Mouse (Mus musculus): ENCODE measurements around the gene Stim1. TPM values are rescaled to one million over a fixed set of nuclear protein-coding genes. Genes with fewer than 3 reads are reported as not detected.

Gene Stim1
- polyA plus RNA-seq, 1 experiment from 2014 or later: 16.2 TPM

DNA sequence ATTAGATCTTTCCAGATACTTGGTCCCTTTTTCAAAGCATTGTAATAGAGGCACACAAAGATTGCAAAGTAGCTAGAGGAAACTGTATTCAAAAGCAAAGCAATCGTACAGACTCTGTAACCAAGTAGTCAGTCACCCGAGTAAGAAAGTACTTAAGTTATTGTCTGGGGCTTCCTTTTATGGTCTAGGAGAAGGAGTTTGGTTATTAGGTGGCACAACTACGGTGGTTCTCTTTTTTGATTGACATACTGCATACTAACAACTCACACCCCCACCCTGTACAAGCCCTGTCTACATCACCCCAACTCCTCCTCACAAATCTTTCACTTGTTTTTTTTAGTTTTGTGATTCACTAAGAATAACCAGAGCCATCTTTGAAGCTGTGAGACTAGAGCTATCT, 79.7 kb downstream of the Stim1 start:
- H3K9me3 ChIP-seq: no peaks in the 10 kb centered on the region
- no peak overlapping the region for H3K27ac ChIP-seq (replicated peaks)
- H3K36me3 ChIP-seq: no peaks in the 10 kb centered on the region
- H3K4me1 ChIP-seq: no peaks in the 10 kb centered on the region
- H3K9ac ChIP-seq (replicated peaks): no peak overlapping the region
- 59% methylated on average over 3 of the region's 3 CpGs for WGBS
- no peak for ATAC-seq (ENCODE audit: low FRiP score, low read depth)
- no peak overlapping the region for H3K4me3 ChIP-seq
- no peak overlapping the region for H3K4me2 ChIP-seq (replicated peaks)
- no peaks in the 10 kb centered on the region for H3K27me3 ChIP-seq

- Histone ChIP-seq H3K27me3 (no peaks in the 10 kb centered on the region), H3K9ac (replicated peaks) (no peak overlapping the region), H3K9me3 (no peaks in the 10 kb centered on the region), H3K4me2 (replicated peaks) (no peak overlapping the region), H3K36me3 (no peaks in the 10 kb centered on the region), H3K4me1 (no peaks in the 10 kb centered on the region), H3K27ac (replicated peaks) (no peak overlapping the region), H3K4me3 (no peak overlapping the region)
- no peak for ATAC-seq (ENCODE audit: low FRiP score, low read depth)
- 66% methylated on average over 2 of the region's 2 CpGs for WGBS
These were observed 81.1 kb downstream of the Stim1 start for GRCm38 (mm10) chr7:102348681-102349080.

DNA sequence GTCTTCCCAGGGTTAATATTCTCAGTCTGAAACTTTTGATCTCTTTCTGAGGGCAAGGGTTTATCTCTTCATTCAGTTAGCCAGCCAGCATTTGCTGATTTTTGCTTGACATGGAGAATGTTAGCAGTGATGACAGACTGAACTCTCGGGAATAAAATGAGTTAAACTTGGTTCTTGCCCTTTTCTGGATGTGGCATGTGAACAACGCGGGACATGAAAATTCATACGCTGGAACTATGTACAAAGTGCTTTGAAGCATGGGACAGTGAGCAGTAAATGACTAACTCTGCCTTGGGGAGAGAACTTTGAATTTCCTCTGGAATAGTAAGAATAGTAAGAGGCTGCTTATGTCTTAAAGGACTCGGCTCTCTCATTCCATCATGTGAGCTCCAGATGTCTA, 81.6 kb downstream of the Stim1 start:
- no peak overlapping the region for H3K27ac ChIP-seq (replicated peaks)
- H3K36me3 ChIP-seq: no peaks in the 10 kb centered on the region
- no peaks in the 10 kb centered on the region for H3K4me1 ChIP-seq
- no peak overlapping the region for H3K4me3 ChIP-seq
- WGBS: 92% methylated on average over 5 of the region's 5 CpGs
- no peak overlapping the region for H3K4me2 ChIP-seq (replicated peaks)
- no peaks in the 10 kb centered on the region for H3K9me3 ChIP-seq
- H3K27me3 ChIP-seq: no peaks in the 10 kb centered on the region
- no peak for ATAC-seq (ENCODE audit: low FRiP score, low read depth)
- H3K9ac ChIP-seq (replicated peaks): no peak overlapping the region

- Histone ChIP-seq H3K27ac (replicated peaks) (no peak overlapping the region), H3K4me2 (replicated peaks) (no peak overlapping the region), H3K4me3 (no peak overlapping the region), H3K9me3 (no peaks in the 10 kb centered on the region), H3K9ac (replicated peaks) (no peak overlapping the region), H3K36me3 (no peaks in the 10 kb centered on the region), H3K27me3 (no peaks in the 10 kb centered on the region), H3K4me1 (no peaks in the 10 kb centered on the region)
- 36% methylated on average over 1 of the region's 1 CpGs for WGBS
- no peak for ATAC-seq (ENCODE audit: low FRiP score, low read depth)
These were observed 85.8 kb downstream of the Stim1 start for GRCm38 (mm10) chr7:102353420-102353819.

DNA sequence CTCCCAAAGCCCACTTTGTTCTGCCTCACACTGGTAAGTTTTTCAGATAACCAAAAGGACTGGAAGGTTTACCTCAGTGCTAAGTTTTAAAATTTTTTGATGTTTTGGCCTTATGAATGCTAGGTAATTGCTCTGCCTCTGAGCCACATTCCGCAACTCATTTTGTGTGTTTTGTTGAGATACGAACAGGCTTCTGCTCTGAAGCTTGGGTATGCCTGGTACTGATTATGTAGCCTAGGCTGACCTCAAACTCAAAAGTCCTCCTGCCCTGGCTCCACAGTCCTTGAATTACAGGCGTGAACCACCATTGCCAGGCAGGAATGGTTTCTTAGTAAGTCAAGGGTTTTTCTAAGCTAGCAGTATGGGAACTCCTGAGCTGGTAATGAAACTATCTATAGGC, 90.5 kb downstream of the Stim1 start:
- Histone ChIP-seq H3K36me3 (no peaks in the 10 kb centered on the region), H3K9ac (replicated peaks) (no peak overlapping the region), H3K4me2 (replicated peaks) (no peak overlapping the region), H3K27ac (replicated peaks) (no peak overlapping the region), H3K4me3 (no peak overlapping the region), H3K9me3 (no peaks in the 10 kb centered on the region), H3K4me1 (no peaks in the 10 kb centered on the region), H3K27me3 (no peaks in the 10 kb centered on the region)
- WGBS: 92% methylated on average over 3 of the region's 3 CpGs
- no peak for ATAC-seq (ENCODE audit: low FRiP score, low read depth)

DNA sequence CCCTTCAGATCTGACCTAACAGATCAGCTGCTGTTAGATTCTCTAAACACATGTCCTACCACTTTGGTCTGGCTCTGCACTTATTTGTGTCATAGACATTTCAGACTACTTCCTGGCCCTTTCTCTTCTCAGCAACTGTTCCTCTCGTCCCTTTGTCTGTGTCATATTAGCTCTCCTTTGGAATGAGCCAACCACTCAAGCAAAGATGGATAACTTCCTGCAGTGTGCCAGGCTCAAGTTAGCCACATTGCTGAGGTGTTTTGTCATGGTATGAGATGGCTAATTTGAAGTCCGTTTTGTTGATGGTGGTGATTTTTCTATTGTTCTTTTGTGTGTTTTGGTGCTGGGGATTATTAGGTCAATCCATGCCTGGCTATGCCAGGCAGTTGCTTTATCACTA, 93.7 kb downstream of the Stim1 start:
- no peak for ATAC-seq (ENCODE audit: low FRiP score, low read depth)
- H3K9ac ChIP-seq (replicated peaks): no peak overlapping the region
- no peak overlapping the region for H3K4me2 ChIP-seq (replicated peaks)
- H3K4me1 ChIP-seq: no peaks in the 10 kb centered on the region
- H3K36me3 ChIP-seq: no peaks in the 10 kb centered on the region
- H3K27ac ChIP-seq (replicated peaks): no peak overlapping the region
- H3K27me3 ChIP-seq: no peaks in the 10 kb centered on the region
- H3K9me3 ChIP-seq: no peaks in the 10 kb centered on the region
- no peak overlapping the region for H3K4me3 ChIP-seq
- 59% methylated on average over 2 of the region's 2 CpGs for WGBS

- no peak overlapping the region for H3K27ac ChIP-seq (replicated peaks)
- WGBS: 88% methylated on average over 1 of the region's 1 CpGs
- no peaks in the 10 kb centered on the region for H3K36me3 ChIP-seq
- no peak overlapping the region for H3K9ac ChIP-seq (replicated peaks)
- H3K4me3 ChIP-seq: no peak overlapping the region
- no peaks in the 10 kb centered on the region for H3K4me1 ChIP-seq
- H3K27me3 ChIP-seq: no peaks in the 10 kb centered on the region
- ATAC-seq (ENCODE audit: low FRiP score, low read depth): no peak
- no peaks in the 10 kb centered on the region for H3K9me3 ChIP-seq
- no peak overlapping the region for H3K4me2 ChIP-seq (replicated peaks)
These were observed 96.2 kb downstream of the Stim1 start for GRCm38 (mm10) chr7:102363853-102364252.

DNA sequence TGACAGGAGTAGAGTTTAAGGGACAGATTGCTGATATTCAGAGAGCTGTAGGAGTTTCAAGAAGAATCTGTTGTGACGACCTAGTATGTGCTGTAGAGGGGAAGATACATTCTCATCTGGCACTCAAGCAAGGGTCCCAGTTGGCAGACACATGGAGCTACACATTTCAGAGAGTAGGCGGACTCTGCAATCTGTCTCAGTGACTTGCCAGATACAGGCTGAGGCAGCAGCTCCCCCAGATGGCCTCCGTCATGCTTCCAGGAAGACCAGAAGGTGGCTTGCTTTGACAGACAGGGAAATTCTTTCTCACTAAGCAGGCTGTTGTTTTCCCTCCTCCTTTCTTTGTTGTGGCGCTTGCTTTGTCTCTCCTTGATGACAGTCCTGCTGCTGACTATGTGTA, 102.1 kb downstream of the Stim1 start:
- Histone ChIP-seq H3K4me2 (replicated peaks) (no peak overlapping the region), H3K36me3 (no peaks in the 10 kb centered on the region), H3K4me3 (no peak overlapping the region), H3K9me3 (no peaks in the 10 kb centered on the region), H3K27me3 (no peaks in the 10 kb centered on the region), H3K9ac (replicated peaks) (no peak overlapping the region), H3K4me1 (no peaks in the 10 kb centered on the region), H3K27ac (replicated peaks) (no peak overlapping the region)
- 43% methylated on average over 4 of the region's 4 CpGs for WGBS
- ATAC-seq (ENCODE audit: low FRiP score, low read depth): no peak

DNA sequence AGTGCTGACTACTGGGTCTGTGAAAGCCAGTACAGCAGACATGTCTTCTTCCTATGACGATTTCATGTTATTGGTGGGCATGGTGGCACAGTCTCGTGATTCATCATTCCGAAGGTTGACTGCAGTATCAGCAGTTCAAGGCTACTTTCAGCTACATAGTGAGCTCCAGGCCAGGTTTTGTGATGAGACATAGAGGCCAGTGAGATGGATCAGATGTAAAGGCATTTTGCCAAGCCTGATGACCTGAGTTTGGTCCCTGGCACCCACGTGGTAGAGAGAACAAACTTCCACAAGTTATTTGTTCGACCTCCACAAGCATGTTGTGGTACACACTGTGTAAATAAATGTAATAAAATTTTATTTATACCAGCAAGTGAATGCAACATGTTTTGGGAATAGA, 102.9 kb downstream of the Stim1 start:
- ATAC-seq (ENCODE audit: low FRiP score, low read depth): no peak
- Histone ChIP-seq H3K36me3 (no peaks in the 10 kb centered on the region), H3K4me2 (replicated peaks) (no peak overlapping the region), H3K4me3 (no peak overlapping the region), H3K27ac (replicated peaks) (no peak overlapping the region), H3K9me3 (no peaks in the 10 kb centered on the region), H3K4me1 (no peaks in the 10 kb centered on the region), H3K9ac (replicated peaks) (no peak overlapping the region), H3K27me3 (no peaks in the 10 kb centered on the region)
- WGBS: 86% methylated on average over 5 of the region's 5 CpGs

GRCm38 (mm10) chr7:102373382-102374072, 105.9 kb downstream of the Stim1 start:
- H3K27me3 ChIP-seq: no peaks in the 10 kb centered on the region
- WGBS: 91% methylated on average over 3 of the region's 3 CpGs
- no peak overlapping the region for H3K27ac ChIP-seq (replicated peaks)
- no peaks in the 10 kb centered on the region for H3K36me3 ChIP-seq
- no peak overlapping the region for H3K4me3 ChIP-seq
- no peaks in the 10 kb centered on the region for H3K4me1 ChIP-seq
- H3K4me2 ChIP-seq (replicated peaks): no peak overlapping the region
- no peaks in the 10 kb centered on the region for H3K9me3 ChIP-seq
- H3K9ac ChIP-seq (replicated peaks): no peak overlapping the region
- no peak for ATAC-seq (ENCODE audit: low FRiP score, low read depth)

GRCm38 (mm10) chr7:102383221-102383620, 115.6 kb downstream of the Stim1 start:
- 88% methylated on average over 7 of the region's 7 CpGs for WGBS
- Histone ChIP-seq H3K4me1 (no peaks in the 10 kb centered on the region), H3K4me2 (replicated peaks) (no peak overlapping the region), H3K9me3 (no peaks in the 10 kb centered on the region), H3K36me3 (no peaks in the 10 kb centered on the region), H3K27me3 (no peaks in the 10 kb centered on the region), H3K27ac (replicated peaks) (no peak overlapping the region), H3K9ac (replicated peaks) (no peak overlapping the region), H3K4me3 (no peak overlapping the region)
- no peak for ATAC-seq (ENCODE audit: low FRiP score, low read depth)

GRCm38 (mm10) chr7:102385973-102386372, 118.4 kb downstream of the Stim1 start:
- Histone ChIP-seq H3K27me3 (no peaks in the 10 kb centered on the region), H3K4me1 (no peaks in the 10 kb centered on the region), H3K9me3 (no peaks in the 10 kb centered on the region), H3K4me2 (replicated peaks) (no peak overlapping the region), H3K27ac (replicated peaks) (no peak overlapping the region), H3K4me3 (no peak overlapping the region), H3K9ac (replicated peaks) (no peak overlapping the region), H3K36me3 (no peaks in the 10 kb centered on the region)
- 88% methylated on average over 3 of the region's 3 CpGs for WGBS
- ATAC-seq (ENCODE audit: low FRiP score, low read depth): no peak

- Histone ChIP-seq H3K4me1 (no peaks in the 10 kb centered on the region), H3K4me2 (replicated peaks) (no peak overlapping the region), H3K4me3 (no peak overlapping the region), H3K27ac (replicated peaks) (no peak overlapping the region), H3K9ac (replicated peaks) (no peak overlapping the region), H3K9me3 (no peaks in the 10 kb centered on the region), H3K27me3 (no peaks in the 10 kb centered on the region), H3K36me3 (no peaks in the 10 kb centered on the region)
- WGBS: 85% methylated on average over 5 of the region's 5 CpGs
- ATAC-seq (ENCODE audit: low FRiP score, low read depth): no peak
These were observed 121.5 kb downstream of the Stim1 start for GRCm38 (mm10) chr7:102389082-102389481.
